Mouse (Mus musculus) lung, postnatal 10 days (tissue): ENCODE measurements around the gene Cdca3.

Experiments
- DNase-seq: peaks from one replicate; pipeline ENCODE4 v3.0.0; 2021

Cdca3 gene

GRCm38 (mm10) chr6:124879390-124879789 is 50.0 kb downstream of the Cdca3 start:
- no peak for DNase-seq

GRCm38 (mm10) chr6:124881821-124882220 is 52.5 kb downstream of the Cdca3 start:
- DNase-seq: no peak
